Mouse (Mus musculus): Measurements from ENCODE around the gene Phyhd1. TPM values are rescaled to one million over a fixed set of nuclear protein-coding genes. Genes with fewer than 3 reads are reported as not detected.
A peak's percentile ranks its signal among the peaks of the same experiment; 100 is the strongest.

Gene Phyhd1
- polyA plus RNA-seq, 1 experiment = 24.1 TPM

- no peaks in the 10 kb centered on the region for H3K36me3 ChIP-seq (ENCODE audit: control insufficient read depth, insufficient read depth, low read length)
- no peak for DNase-seq (ENCODE audit: low read depth in 1 of 2, low spot score in 2 of 2)
- no peaks in the 10 kb centered on the region for H3K27me3 ChIP-seq (ENCODE audit: control insufficient read depth, insufficient read depth, low read length)
- WGBS = 3% methylated on average over 10 of the region's 10 CpGs
- H3K4me1 ChIP-seq (ENCODE audit: control insufficient read depth, insufficient read depth, insufficient read length) = peaks cover 11% of the 10 kb centered on the region; the same call in 1 of the 2 replicates
- no peak overlapping the region for H3K27ac ChIP-seq (ENCODE audit: insufficient read depth, low read length)
- TF ChIP-seq POLR2A (IDR thresholded peaks at IDR 0.05; ENCODE audit: low read depth, low read length) (no peak), CTCF (IDR thresholded peaks at IDR 0.05; ENCODE audit: extremely low read depth, insufficient read depth, insufficient read length, insufficient replicate concordance) (no peak)
- peak overlapping the region; percentile 99 for H3K4me3 ChIP-seq (ENCODE audit: extremely low read depth, insufficient read depth, insufficient read length)
These were observed 21.0 kb downstream of the Phyhd1 start for GRCm38 (mm10) chr2:30287027-30287373.

GRCm38 (mm10) chr2:30299525-30299924 lies 33.5 kb downstream of the Phyhd1 start:
- no peak overlapping the region for H3K27ac ChIP-seq (ENCODE audit: insufficient read depth, low read length)
- WGBS = 84% methylated on average over 3 of the region's 3 CpGs
- TF ChIP-seq CTCF (IDR thresholded peaks at IDR 0.05; ENCODE audit: extremely low read depth, insufficient read depth, insufficient read length, insufficient replicate concordance) (no peak), POLR2A (IDR thresholded peaks at IDR 0.05; ENCODE audit: low read depth, low read length) (no peak)

GRCm38 (mm10) chr2:30299966-30300365 lies 34.0 kb downstream of the Phyhd1 start:
- no peak for TF ChIP-seq POLR2A (IDR thresholded peaks at IDR 0.05; ENCODE audit: low read depth, low read length)
- no peak for TF ChIP-seq CTCF (IDR thresholded peaks at IDR 0.05; ENCODE audit: extremely low read depth, insufficient read depth, insufficient read length, insufficient replicate concordance)
- H3K27me3 ChIP-seq (ENCODE audit: control insufficient read depth, insufficient read depth, low read length) = no peaks in the 10 kb centered on the region
- peaks cover 24% of the 10 kb centered on the region for H3K36me3 ChIP-seq (ENCODE audit: control insufficient read depth, insufficient read depth, low read length)
- 91% methylated on average over 5 of the region's 5 CpGs for WGBS
- no peak for DNase-seq (ENCODE audit: low read depth in 1 of 2, low spot score in 2 of 2)
- no peaks in the 10 kb centered on the region for H3K4me1 ChIP-seq (ENCODE audit: control insufficient read depth, insufficient read depth, insufficient read length)
- no peak overlapping the region for H3K4me3 ChIP-seq (ENCODE audit: extremely low read depth, insufficient read depth, insufficient read length)
- H3K27ac ChIP-seq (ENCODE audit: insufficient read depth, low read length) = no peak overlapping the region

More at GRCm38 (mm10) chr2:30299525-30299924, 33.5 kb downstream of the Phyhd1 start:
- no peak for DNase-seq (ENCODE audit: low read depth in 1 of 2, low spot score in 2 of 2)
- Histone ChIP-seq H3K4me1 (ENCODE audit: control insufficient read depth, insufficient read depth, insufficient read length) (no peaks in the 10 kb centered on the region), H3K4me3 (ENCODE audit: extremely low read depth, insufficient read depth, insufficient read length) (no peak overlapping the region), H3K27me3 (ENCODE audit: control insufficient read depth, insufficient read depth, low read length) (no peaks in the 10 kb centered on the region), H3K36me3 (ENCODE audit: control insufficient read depth, insufficient read depth, low read length) (peaks cover 21% of the 10 kb centered on the region)

GRCm38 (mm10) chr2:30306087-30306486 lies 40.1 kb downstream of the Phyhd1 start:
- no peaks in the 10 kb centered on the region for H3K27me3 ChIP-seq (ENCODE audit: control insufficient read depth, insufficient read depth, low read length)
- DNase-seq (ENCODE audit: low read depth in 1 of 2, low spot score in 2 of 2) = no peak
- H3K4me3 ChIP-seq (ENCODE audit: extremely low read depth, insufficient read depth, insufficient read length) = no peak overlapping the region
- H3K36me3 ChIP-seq (ENCODE audit: control insufficient read depth, insufficient read depth, low read length) = peaks cover 45% of the 10 kb centered on the region
- no peaks in the 10 kb centered on the region for H3K4me1 ChIP-seq (ENCODE audit: control insufficient read depth, insufficient read depth, insufficient read length)
- no peak for TF ChIP-seq CTCF (IDR thresholded peaks at IDR 0.05; ENCODE audit: extremely low read depth, insufficient read depth, insufficient read length, insufficient replicate concordance)
- TF ChIP-seq POLR2A (IDR thresholded peaks at IDR 0.05; ENCODE audit: low read depth, low read length) = no peak
- no peak overlapping the region for H3K27ac ChIP-seq (ENCODE audit: insufficient read depth, low read length)
- WGBS = 84% methylated on average over 7 of the region's 7 CpGs

- Histone ChIP-seq H3K27ac (ENCODE audit: insufficient read depth, low read length) (no peak overlapping the region), H3K4me1 (ENCODE audit: control insufficient read depth, insufficient read depth, insufficient read length) (no peaks in the 10 kb centered on the region), H3K27me3 (ENCODE audit: control insufficient read depth, insufficient read depth, low read length) (no peaks in the 10 kb centered on the region), H3K4me3 (ENCODE audit: extremely low read depth, insufficient read depth, insufficient read length) (no peak overlapping the region), H3K36me3 (ENCODE audit: control insufficient read depth, insufficient read depth, low read length) (peaks cover 46% of the 10 kb centered on the region)
- WGBS = 75% methylated on average over 3 of the region's 3 CpGs
- no peak for DNase-seq (ENCODE audit: low read depth in 1 of 2, low spot score in 2 of 2)
- TF ChIP-seq POLR2A (IDR thresholded peaks at IDR 0.05; ENCODE audit: low read depth, low read length) = no peak
- no peak for TF ChIP-seq CTCF (IDR thresholded peaks at IDR 0.05; ENCODE audit: extremely low read depth, insufficient read depth, insufficient read length, insufficient replicate concordance)
These were observed 43.3 kb downstream of the Phyhd1 start for GRCm38 (mm10) chr2:30309351-30309750.

GRCm38 (mm10) chr2:30311481-30311880 lies 45.5 kb downstream of the Phyhd1 start:
- Histone ChIP-seq H3K4me1 (ENCODE audit: control insufficient read depth, insufficient read depth, insufficient read length) (no peaks in the 10 kb centered on the region), H3K27me3 (ENCODE audit: control insufficient read depth, insufficient read depth, low read length) (no peaks in the 10 kb centered on the region), H3K36me3 (ENCODE audit: control insufficient read depth, insufficient read depth, low read length) (peaks cover 41% of the 10 kb centered on the region), H3K27ac (ENCODE audit: insufficient read depth, low read length) (no peak overlapping the region), H3K4me3 (ENCODE audit: extremely low read depth, insufficient read depth, insufficient read length) (no peak overlapping the region)
- TF ChIP-seq CTCF (IDR thresholded peaks at IDR 0.05; ENCODE audit: extremely low read depth, insufficient read depth, insufficient read length, insufficient replicate concordance) (no peak), POLR2A (IDR thresholded peaks at IDR 0.05; ENCODE audit: low read depth, low read length) (no peak)
- DNase-seq (ENCODE audit: low read depth in 1 of 2, low spot score in 2 of 2) = no peak
- WGBS = 92% methylated on average over 2 of the region's 2 CpGs

- no peak overlapping the region for H3K27ac ChIP-seq (ENCODE audit: insufficient read depth, low read length)
- TF ChIP-seq CTCF (IDR thresholded peaks at IDR 0.05; ENCODE audit: extremely low read depth, insufficient read depth, insufficient read length, insufficient replicate concordance) (no peak), POLR2A (IDR thresholded peaks at IDR 0.05; ENCODE audit: low read depth, low read length) (no peak)
- no peak for DNase-seq (ENCODE audit: low read depth in 1 of 2, low spot score in 2 of 2)
- H3K36me3 ChIP-seq (ENCODE audit: control insufficient read depth, insufficient read depth, low read length) = peaks cover 29% of the 10 kb centered on the region
- no peak overlapping the region for H3K4me3 ChIP-seq (ENCODE audit: extremely low read depth, insufficient read depth, insufficient read length)
- WGBS = 96% methylated on average over 4 of the region's 4 CpGs
- no peaks in the 10 kb centered on the region for H3K4me1 ChIP-seq (ENCODE audit: control insufficient read depth, insufficient read depth, insufficient read length)
- no peaks in the 10 kb centered on the region for H3K27me3 ChIP-seq (ENCODE audit: control insufficient read depth, insufficient read depth, low read length)
These were observed 50.1 kb downstream of the Phyhd1 start for GRCm38 (mm10) chr2:30316136-30316535.

Measured in spleen, adult 2 months (tissue).